Mouse (Mus musculus): Measurements from ENCODE around the gene Endov. TPM values are rescaled to one million over a fixed set of nuclear protein-coding genes. Genes with fewer than 3 reads are reported as not detected.
A peak's percentile ranks its signal among the peaks of the same experiment; 100 is the strongest.

The Endov gene
- polyA plus RNA-seq, 1 experiment from 2014 or later = 15.1 TPM

- WGBS = 75% methylated on average over 3 of the region's 3 CpGs
- Histone ChIP-seq H3K4me3 (ENCODE audit: low read length) (no peak overlapping the region), H3K27ac (ENCODE audit: low read depth, low read length) (no peak overlapping the region), H3K4me1 (ENCODE audit: control insufficient read depth, insufficient read depth, low read depth, low read length) (peaks cover 3% of the 10 kb centered on the region), H3K9me3 (ENCODE audit: control insufficient read depth, low read length) (no peaks in the 10 kb centered on the region), H3K27me3 (replicated peaks; ENCODE audit: control insufficient read depth, insufficient read depth, low read length) (no peaks in the 10 kb centered on the region), H3K9ac (ENCODE audit: low read depth, low read length) (no peak overlapping the region), H3K4me2 (ENCODE audit: low read length) (no peak overlapping the region), H3K36me3 (ENCODE audit: control insufficient read depth, insufficient read depth, low read length) (no peaks in the 10 kb centered on the region)
- no peak for ATAC-seq
These were observed 32.2 kb downstream of the Endov start for GRCm38 (mm10) chr11:119523392-119523791.

GRCm38 (mm10) chr11:119524545-119524949, 33.4 kb downstream of the Endov start:
- H3K4me2 ChIP-seq (ENCODE audit: low read length) = peak overlapping the region; percentile 73
- WGBS = under 1% methylated on average over 33 of the region's 33 CpGs
- peak overlapping the region; percentile 51; the same call in 1 of the 2 replicates for H3K27ac ChIP-seq (ENCODE audit: low read depth, low read length)
- no peaks in the 10 kb centered on the region for H3K36me3 ChIP-seq (ENCODE audit: control insufficient read depth, insufficient read depth, low read length)
- peak overlapping the region; percentile 74 for H3K9ac ChIP-seq (ENCODE audit: low read depth, low read length)
- H3K27me3 ChIP-seq (replicated peaks; ENCODE audit: control insufficient read depth, insufficient read depth, low read length) = no peaks in the 10 kb centered on the region
- peak overlapping the region; percentile 45 for H3K4me3 ChIP-seq (ENCODE audit: low read length)
- peaks cover 3% of the 10 kb centered on the region for H3K4me1 ChIP-seq (ENCODE audit: control insufficient read depth, insufficient read depth, low read depth, low read length)
- ATAC-seq = peak; percentile 94
- no peaks in the 10 kb centered on the region for H3K9me3 ChIP-seq (ENCODE audit: control insufficient read depth, low read length)

GRCm38 (mm10) chr11:119526068-119526966, 35.2 kb downstream of the Endov start:
- WGBS = 85% methylated on average over 14 of the region's 14 CpGs
- no peak overlapping the region for H3K4me2 ChIP-seq (ENCODE audit: low read length)
- ATAC-seq = no peak

GRCm38 (mm10) chr11:119528930-119529329, 37.8 kb downstream of the Endov start:
- Histone ChIP-seq H3K9me3 (ENCODE audit: control insufficient read depth, low read length) (no peaks in the 10 kb centered on the region), H3K4me3 (ENCODE audit: low read length) (no peak overlapping the region), H3K4me2 (ENCODE audit: low read length) (no peak overlapping the region), H3K9ac (ENCODE audit: low read depth, low read length) (no peak overlapping the region), H3K27ac (ENCODE audit: low read depth, low read length) (no peak overlapping the region), H3K36me3 (ENCODE audit: control insufficient read depth, insufficient read depth, low read length) (no peaks in the 10 kb centered on the region), H3K27me3 (replicated peaks; ENCODE audit: control insufficient read depth, insufficient read depth, low read length) (no peaks in the 10 kb centered on the region), H3K4me1 (ENCODE audit: control insufficient read depth, insufficient read depth, low read depth, low read length) (peaks cover 7% of the 10 kb centered on the region)
- 58% methylated on average over 11 of the region's 11 CpGs for WGBS
- no peak for ATAC-seq

More at GRCm38 (mm10) chr11:119526068-119526966, 35.2 kb downstream of the Endov start:
- Histone ChIP-seq H3K4me1 (ENCODE audit: control insufficient read depth, insufficient read depth, low read depth, low read length) (peaks cover 3% of the 10 kb centered on the region), H3K27me3 (replicated peaks; ENCODE audit: control insufficient read depth, insufficient read depth, low read length) (no peaks in the 10 kb centered on the region), H3K4me3 (ENCODE audit: low read length) (no peak overlapping the region), H3K9ac (ENCODE audit: low read depth, low read length) (no peak overlapping the region), H3K27ac (ENCODE audit: low read depth, low read length) (no peak overlapping the region), H3K9me3 (ENCODE audit: control insufficient read depth, low read length) (no peaks in the 10 kb centered on the region), H3K36me3 (ENCODE audit: control insufficient read depth, insufficient read depth, low read length) (no peaks in the 10 kb centered on the region)

- Histone ChIP-seq H3K9me3 (ENCODE audit: control insufficient read depth, low read length) (no peaks in the 10 kb centered on the region), H3K4me1 (ENCODE audit: control insufficient read depth, insufficient read depth, low read depth, low read length) (0 out of 2 replicates have a peak, but pooled peaks cover 5% of the 10 kb centered on the region), H3K4me2 (ENCODE audit: low read length) (no peak overlapping the region), H3K9ac (ENCODE audit: low read depth, low read length) (no peak overlapping the region), H3K36me3 (ENCODE audit: control insufficient read depth, insufficient read depth, low read length) (no peaks in the 10 kb centered on the region), H3K27ac (ENCODE audit: low read depth, low read length) (no peak overlapping the region), H3K27me3 (replicated peaks; ENCODE audit: control insufficient read depth, insufficient read depth, low read length) (no peaks in the 10 kb centered on the region), H3K4me3 (ENCODE audit: low read length) (no peak overlapping the region)
- peak; percentile 79 for ATAC-seq
- WGBS = 47% methylated on average over 8 of the region's 8 CpGs
These were observed 41.3 kb downstream of the Endov start for GRCm38 (mm10) chr11:119532460-119532859.

- Histone ChIP-seq H3K36me3 (ENCODE audit: control insufficient read depth, insufficient read depth, low read length) (no peaks in the 10 kb centered on the region), H3K27me3 (replicated peaks; ENCODE audit: control insufficient read depth, insufficient read depth, low read length) (no peaks in the 10 kb centered on the region), H3K4me1 (ENCODE audit: control insufficient read depth, insufficient read depth, low read depth, low read length) (0 out of 2 replicates have a peak, but pooled peaks cover 5% of the 10 kb centered on the region), H3K9ac (ENCODE audit: low read depth, low read length) (no peak overlapping the region), H3K4me2 (ENCODE audit: low read length) (no peak overlapping the region), H3K9me3 (ENCODE audit: control insufficient read depth, low read length) (no peaks in the 10 kb centered on the region), H3K4me3 (ENCODE audit: low read length) (no peak overlapping the region), H3K27ac (ENCODE audit: low read depth, low read length) (no peak overlapping the region)
- ATAC-seq = no peak
- 73% methylated on average over 7 of the region's 7 CpGs for WGBS
These were observed 42.6 kb downstream of the Endov start for GRCm38 (mm10) chr11:119533745-119534144.

GRCm38 (mm10) chr11:119539944-119540343, 48.8 kb downstream of the Endov start:
- Histone ChIP-seq H3K27me3 (replicated peaks; ENCODE audit: control insufficient read depth, insufficient read depth, low read length) (no peaks in the 10 kb centered on the region), H3K36me3 (ENCODE audit: control insufficient read depth, insufficient read depth, low read length) (no peaks in the 10 kb centered on the region; the same call in 1 of the 2 replicates), H3K4me2 (ENCODE audit: low read length) (no peak overlapping the region), H3K9ac (ENCODE audit: low read depth, low read length) (no peak overlapping the region), H3K4me1 (ENCODE audit: control insufficient read depth, insufficient read depth, low read depth, low read length) (peaks cover 7% of the 10 kb centered on the region), H3K9me3 (ENCODE audit: control insufficient read depth, low read length) (no peaks in the 10 kb centered on the region), H3K27ac (ENCODE audit: low read depth, low read length) (no peak overlapping the region), H3K4me3 (ENCODE audit: low read length) (no peak overlapping the region)
- WGBS = 22% methylated on average over 14 of the region's 14 CpGs
- no peak for ATAC-seq

- H3K36me3 ChIP-seq (ENCODE audit: control insufficient read depth, insufficient read depth, low read length) = no peaks in the 10 kb centered on the region; the same call in 1 of the 2 replicates
- no peaks in the 10 kb centered on the region for H3K9me3 ChIP-seq (ENCODE audit: control insufficient read depth, low read length)
- H3K9ac ChIP-seq (ENCODE audit: low read depth, low read length) = no peak overlapping the region
- no peaks in the 10 kb centered on the region for H3K27me3 ChIP-seq (replicated peaks; ENCODE audit: control insufficient read depth, insufficient read depth, low read length)
- H3K4me1 ChIP-seq (ENCODE audit: control insufficient read depth, insufficient read depth, low read depth, low read length) = peaks cover 13% of the 10 kb centered on the region
- no peak overlapping the region for H3K4me3 ChIP-seq (ENCODE audit: low read length)
- H3K27ac ChIP-seq (ENCODE audit: low read depth, low read length) = no peak overlapping the region
- WGBS = 73% methylated on average over 9 of the region's 9 CpGs
- H3K4me2 ChIP-seq (ENCODE audit: low read length) = no peak overlapping the region
- no peak for ATAC-seq
These were observed 49.4 kb downstream of the Endov start for GRCm38 (mm10) chr11:119540560-119540959.

GRCm38 (mm10) chr11:119541082-119541481, 49.9 kb downstream of the Endov start:
- no peaks in the 10 kb centered on the region for H3K27me3 ChIP-seq (replicated peaks; ENCODE audit: control insufficient read depth, insufficient read depth, low read length)
- H3K36me3 ChIP-seq (ENCODE audit: control insufficient read depth, insufficient read depth, low read length) = no peaks in the 10 kb centered on the region; the same call in 1 of the 2 replicates
- H3K4me2 ChIP-seq (ENCODE audit: low read length) = no peak overlapping the region
- WGBS = 73% methylated on average over 9 of the region's 9 CpGs
- H3K9me3 ChIP-seq (ENCODE audit: control insufficient read depth, low read length) = no peaks in the 10 kb centered on the region
- H3K27ac ChIP-seq (ENCODE audit: low read depth, low read length) = no peak overlapping the region
- H3K4me3 ChIP-seq (ENCODE audit: low read length) = no peak overlapping the region
- peaks cover 18% of the 10 kb centered on the region for H3K4me1 ChIP-seq (ENCODE audit: control insufficient read depth, insufficient read depth, low read depth, low read length)
- ATAC-seq = no peak
- H3K9ac ChIP-seq (ENCODE audit: low read depth, low read length) = no peak overlapping the region

Measured in hindbrain, embryonic 16.5 days (tissue).